Mouse (Mus musculus) heart, embryonic 14.5 days (tissue): ENCODE data around the gene Nfam1. TPM values are rescaled to one million over a fixed set of nuclear protein-coding genes. Genes with fewer than 3 reads are reported as not detected.

Source experiments
- ATAC-seq: fragments of 200-750 bp; cut with Nextera tagmentation; 2 replicates; pipeline ENCODE4 v1.8.0; 2017; ENCODE audit warnings: low read depth, moderate TSS enrichment; ENCODE audit not compliant: insufficient number of reproducible peaks, insufficient read depth, low FRiP score
- H3K27ac ChIP-seq, 2 experiments: fragments of 200-500 bp in 1 of 2; fragments of 300-500 bp in 1 of 2; sonication (generic) in 1 of 2; replicated peaks in 1 of 2; 2 replicates each; pipeline ENCODE4 v1.5.1; 2012 to 2014; ENCODE audit warnings: low read depth in 2 of 2, low read length in 2 of 2, control low read depth in 1 of 2, mild to moderate bottlenecking in 1 of 2, mixed read lengths in 1 of 2; ENCODE audit not compliant: control insufficient read depth in 1 of 2, insufficient read depth in 1 of 2
- H3K27me3 ChIP-seq: fragments of 300-500 bp; sonication (generic); 2 replicates; pipeline ENCODE4 v1.6.1; 2014; ENCODE audit warnings: mild to moderate bottlenecking, low read length, control low read depth; ENCODE audit not compliant: control insufficient read depth, insufficient read depth
- H3K36me3 ChIP-seq: fragments of 300-500 bp; sonication (generic); 2 replicates; pipeline ENCODE4 v1.6.1; 2014; ENCODE audit warnings: mild to moderate bottlenecking, control low read depth, low read length, mixed read lengths; ENCODE audit not compliant: control insufficient read depth, insufficient read depth
- H3K4me1 ChIP-seq, 2 experiments: fragments of 200-500 bp in 1 of 2; fragments of 300-500 bp in 1 of 2; sonication (generic) in 1 of 2; 2 replicates each; pipeline ENCODE4 v1.6.1; 2012 to 2014; ENCODE audit warnings: low read length in 2 of 2, control low read depth in 1 of 2, mixed read lengths in 1 of 2; ENCODE audit not compliant: control insufficient read depth in 2 of 2, insufficient read depth in 2 of 2
- H3K4me2 ChIP-seq: fragments of 300-500 bp; sonication (generic); 2 replicates; pipeline ENCODE4 v1.6.1; 2014; ENCODE audit warnings: mild to moderate bottlenecking, low read length
- H3K4me3 ChIP-seq, 2 experiments: fragments of 200-500 bp in 1 of 2; fragments of 300-500 bp in 1 of 2; sonication (generic) in 1 of 2; 2 replicates each; pipeline ENCODE4 v1.5.1; 2012 to 2014; ENCODE audit warnings: low read length in 2 of 2, mild to moderate bottlenecking in 2 of 2, control low read depth in 1 of 2, low read depth in 1 of 2, moderate library complexity in 1 of 2; ENCODE audit not compliant: control insufficient read depth in 1 of 2, insufficient read depth in 1 of 2
- H3K9ac ChIP-seq: fragments of 300-500 bp; sonication (generic); 2 replicates; pipeline ENCODE4 v1.6.1; 2014; ENCODE audit warnings: mild to moderate bottlenecking, low read length
- H3K9me3 ChIP-seq: fragments of 300-500 bp; sonication (generic); 2 replicates; pipeline ENCODE4 v1.6.1; 2016; ENCODE audit warnings: low read length, control low read depth; ENCODE audit not compliant: control insufficient read depth
- WGBS: fragments of 180-500 bp; shearing (Covaris S2); extraction: QIAGEN DNeasy Blood & Tissue Kit; methylation state at CpG from one replicate; pipeline ENCODE4 v1.1.7; 2014; 5-methylcytosine and 5-hydroxymethylcytosine counted together
- polyA plus RNA-seq: library from polyadenylated mRNA; unstranded; fragments of >200 nt; fragmentation: Nextera tagmentation; extraction: Ambion mirVana; gene quantifications from 2 replicates; pipeline ENCODE4 v1.2.1, GENCODE M21; 2014

Nfam1 gene
- polyA plus RNA-seq, 1 experiment from 2014 or later: 1.9 TPM

DNA sequence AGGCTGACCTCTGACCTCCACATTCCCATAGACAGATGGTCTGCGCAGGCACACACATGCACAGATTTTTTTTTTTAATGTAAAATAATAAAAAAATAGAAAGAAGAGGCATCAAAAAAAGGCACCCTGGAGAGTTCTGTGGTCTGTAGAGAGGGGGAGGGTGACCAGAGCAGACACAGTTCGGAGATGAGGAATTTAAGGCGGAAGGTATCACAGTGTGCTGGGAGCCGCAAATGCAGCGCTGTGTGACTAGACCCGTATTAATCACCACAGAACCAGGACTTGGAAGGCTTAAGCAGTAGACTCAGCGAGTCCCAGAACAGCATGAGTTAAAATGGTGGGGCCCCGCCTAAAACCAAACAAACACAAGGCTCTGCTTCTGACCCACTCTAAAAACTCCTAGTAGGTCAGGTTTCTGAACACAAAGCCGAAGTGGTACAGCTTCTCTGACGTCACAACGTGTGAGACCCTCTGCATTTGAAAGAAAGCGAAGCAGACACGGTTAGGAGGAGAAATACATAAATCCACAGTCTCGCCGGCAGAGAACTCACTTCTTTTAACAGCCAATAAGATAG, 25.7 kb downstream of the Nfam1 start:
- no peak overlapping the region for H3K4me3 ChIP-seq
- 63% methylated on average over 15 of the region's 15 CpGs for WGBS
- no peak overlapping the region for H3K4me2 ChIP-seq
- no peak overlapping the region for H3K27ac ChIP-seq
- H3K9me3 ChIP-seq: no peaks in the 10 kb centered on the region
- ATAC-seq: no peak
- H3K27me3 ChIP-seq: no peaks in the 10 kb centered on the region
- no peak overlapping the region for H3K9ac ChIP-seq
- no peaks in the 10 kb centered on the region for H3K36me3 ChIP-seq
- peaks cover 27 to 29% of the 10 kb centered on the region in 2 experiments for H3K4me1 ChIP-seq

DNA sequence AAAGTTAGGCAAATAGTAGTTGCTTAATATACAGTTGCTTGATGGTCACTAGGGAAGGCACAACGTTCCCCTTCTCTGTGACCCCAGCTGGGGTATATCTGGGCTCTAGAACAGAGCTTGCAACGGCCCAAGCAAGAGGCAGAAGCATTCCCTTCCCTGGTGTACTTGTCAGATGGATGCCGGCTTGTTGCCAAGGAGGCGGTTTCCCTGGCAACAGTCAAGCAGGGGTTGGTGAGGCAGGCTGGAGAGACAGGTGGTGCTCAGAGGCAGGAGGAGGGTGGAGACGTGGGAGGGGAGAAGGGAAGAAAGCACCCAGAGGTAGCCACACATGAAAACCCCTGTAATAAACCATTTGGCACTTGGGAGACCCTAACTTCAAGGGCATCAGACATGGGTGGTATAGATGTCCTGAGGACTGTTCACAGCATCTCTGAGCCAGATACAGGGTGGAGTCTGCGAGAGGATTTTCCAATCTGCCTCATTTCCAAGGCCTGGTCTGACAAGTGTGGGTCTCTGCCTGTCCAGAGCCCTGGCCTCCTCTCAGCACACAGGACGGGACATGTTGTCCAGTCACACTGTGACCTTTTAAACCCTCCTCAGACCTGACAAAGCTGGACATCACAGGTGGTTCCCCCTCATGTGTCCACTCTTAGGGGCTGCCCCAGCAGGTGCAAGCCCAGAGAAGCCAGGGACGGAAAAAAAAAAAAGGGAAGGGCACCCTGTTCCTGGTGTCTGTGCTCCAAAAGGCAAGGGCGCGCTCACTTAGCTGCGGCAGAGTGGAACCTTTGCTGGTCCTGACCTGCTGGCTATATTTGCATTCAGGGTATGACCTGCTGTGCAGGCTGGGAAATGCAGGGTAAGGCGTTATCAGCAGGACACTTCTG, 30.2 kb downstream of the Nfam1 start:
- ATAC-seq: no peak
- 52% methylated on average over 12 of the region's 12 CpGs for WGBS
- Histone ChIP-seq H3K4me2 (no peak overlapping the region), H3K4me3 (no peak overlapping the region), H3K27me3 (peaks cover 5% of the 10 kb centered on the region; the same call in 1 of the 2 replicates), H3K4me1 (peaks cover 4 to 6% of the 10 kb centered on the region in 2 experiments; a peak in 2 of 4 replicates), H3K9ac (no peak overlapping the region), H3K36me3 (no peaks in the 10 kb centered on the region), H3K27ac (no peak overlapping the region), H3K9me3 (no peaks in the 10 kb centered on the region)

DNA sequence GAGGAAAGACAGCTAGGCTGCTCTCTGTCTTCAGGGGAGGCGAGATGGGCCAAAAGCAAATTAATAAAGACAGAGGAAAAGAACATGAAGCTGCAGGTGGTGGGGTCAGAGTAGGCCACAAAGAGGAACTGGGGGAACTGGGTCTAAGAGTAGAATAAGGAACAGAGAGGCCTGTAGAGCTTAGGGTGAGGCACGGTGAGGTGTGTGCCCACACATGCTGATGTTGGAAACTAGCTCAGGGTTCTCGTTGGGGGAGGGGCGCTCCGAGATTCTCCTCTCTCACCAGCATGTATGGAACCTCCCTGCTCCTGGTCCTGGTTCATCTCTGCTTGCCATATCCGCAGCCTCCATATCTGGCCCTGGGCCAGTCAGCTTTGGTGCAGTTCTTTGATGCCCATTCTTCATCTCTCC, 34.3 kb downstream of the Nfam1 start:
- WGBS: 77% methylated on average over 6 of the region's 6 CpGs

DNA sequence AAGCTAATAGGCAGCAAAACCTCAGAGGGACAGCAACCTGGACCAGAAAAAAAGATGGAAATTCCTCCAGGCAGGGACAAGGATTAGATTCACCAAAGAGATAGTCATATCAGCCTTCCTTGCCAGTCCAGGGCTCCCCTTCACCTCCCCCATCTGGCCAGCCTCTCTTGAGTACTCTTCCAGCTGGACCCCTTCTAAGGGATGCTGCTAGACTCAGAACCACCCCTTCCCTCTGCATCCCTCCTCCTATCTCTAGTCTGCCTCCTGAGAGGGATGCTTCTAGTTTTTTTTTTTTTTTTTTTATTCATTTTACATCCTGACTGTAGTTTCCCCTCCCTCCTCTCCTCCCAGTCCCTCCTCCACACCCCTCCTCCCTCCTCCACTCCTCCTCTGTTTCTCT, 36.7 kb downstream of the Nfam1 start:
- Histone ChIP-seq H3K27me3 (peaks cover 2% of the 10 kb centered on the region; the same call in 1 of the 2 replicates), H3K27ac (no peak overlapping the region), H3K9ac (no peak overlapping the region), H3K4me1 (peaks cover 9 to 17% of the 10 kb centered on the region in 2 experiments), H3K4me2 (no peak overlapping the region), H3K9me3 (no peaks in the 10 kb centered on the region), H3K4me3 (no peak overlapping the region), H3K36me3 (no peaks in the 10 kb centered on the region)
- no peak for ATAC-seq

More for the DNA sequence above, 34.3 kb downstream of the Nfam1 start:
- no peak for ATAC-seq
- Histone ChIP-seq H3K36me3 (no peaks in the 10 kb centered on the region), H3K27me3 (peaks cover 5% of the 10 kb centered on the region; the same call in 1 of the 2 replicates), H3K4me2 (no peak overlapping the region), H3K9me3 (no peaks in the 10 kb centered on the region), H3K9ac (no peak overlapping the region), H3K4me3 (no peak overlapping the region), H3K27ac (no peak overlapping the region), H3K4me1 (peaks cover 12 to 17% of the 10 kb centered on the region in 2 experiments)

DNA sequence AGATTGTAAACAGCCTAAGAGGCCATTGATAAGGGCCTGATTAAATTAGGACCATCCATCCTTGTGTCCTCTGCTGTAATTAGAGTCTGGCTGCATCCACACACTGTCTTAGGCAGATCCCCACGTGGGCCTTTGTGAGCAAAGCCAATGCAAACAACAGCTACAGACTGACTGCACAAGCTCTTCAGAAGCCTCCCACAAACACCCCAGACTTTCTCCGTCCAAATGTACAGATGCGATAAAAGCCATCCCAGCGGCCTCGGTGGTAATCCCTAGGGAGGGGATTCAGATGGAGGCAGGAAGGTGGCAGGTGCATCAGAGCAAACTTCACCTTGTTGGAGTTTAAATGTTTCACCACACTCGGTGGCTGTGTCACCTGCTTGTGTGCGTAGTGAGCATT, 37.9 kb downstream of the Nfam1 start:
- Histone ChIP-seq H3K9me3 (no peaks in the 10 kb centered on the region), H3K4me2 (no peak overlapping the region), H3K4me1 (peaks cover 9 to 17% of the 10 kb centered on the region in 2 experiments), H3K36me3 (no peaks in the 10 kb centered on the region), H3K9ac (no peak overlapping the region), H3K27ac (no peak overlapping the region), H3K4me3 (no peak overlapping the region), H3K27me3 (no peaks in the 10 kb centered on the region; the same call in 1 of the 2 replicates)
- 67% methylated on average over 7 of the region's 7 CpGs for WGBS
- ATAC-seq: no peak

DNA sequence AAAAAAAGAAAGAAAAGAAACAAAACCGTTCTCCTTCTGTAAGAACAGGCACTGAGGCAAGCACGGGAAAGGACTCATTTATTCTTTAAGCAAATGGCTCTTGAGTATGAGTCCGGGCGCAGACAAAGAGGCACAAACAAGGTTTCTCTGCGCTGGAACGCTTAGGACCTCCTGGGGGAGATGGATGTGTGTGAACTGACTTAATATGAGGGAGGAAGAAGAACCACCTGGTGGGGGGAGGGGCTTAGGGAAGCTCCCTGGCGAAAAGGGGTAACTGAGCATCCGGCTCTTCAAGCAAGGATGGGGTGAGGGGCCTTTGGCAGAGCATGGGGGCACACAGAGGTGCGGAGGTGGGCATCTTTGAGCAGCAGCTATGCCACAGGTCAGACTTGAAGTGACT, 40.2 kb downstream of the Nfam1 start:
- no peak overlapping the region for H3K4me2 ChIP-seq
- no peaks in the 10 kb centered on the region; the same call in 1 of the 2 replicates for H3K27me3 ChIP-seq
- H3K9me3 ChIP-seq: no peaks in the 10 kb centered on the region
- no peaks in the 10 kb centered on the region for H3K36me3 ChIP-seq
- WGBS: 75% methylated on average over 9 of the region's 9 CpGs
- ATAC-seq: no peak
- no peak overlapping the region for H3K9ac ChIP-seq
- H3K4me1 ChIP-seq: peaks cover 12 to 23% of the 10 kb centered on the region in 2 experiments
- H3K27ac ChIP-seq: no peak overlapping the region
- H3K4me3 ChIP-seq: no peak overlapping the region

DNA sequence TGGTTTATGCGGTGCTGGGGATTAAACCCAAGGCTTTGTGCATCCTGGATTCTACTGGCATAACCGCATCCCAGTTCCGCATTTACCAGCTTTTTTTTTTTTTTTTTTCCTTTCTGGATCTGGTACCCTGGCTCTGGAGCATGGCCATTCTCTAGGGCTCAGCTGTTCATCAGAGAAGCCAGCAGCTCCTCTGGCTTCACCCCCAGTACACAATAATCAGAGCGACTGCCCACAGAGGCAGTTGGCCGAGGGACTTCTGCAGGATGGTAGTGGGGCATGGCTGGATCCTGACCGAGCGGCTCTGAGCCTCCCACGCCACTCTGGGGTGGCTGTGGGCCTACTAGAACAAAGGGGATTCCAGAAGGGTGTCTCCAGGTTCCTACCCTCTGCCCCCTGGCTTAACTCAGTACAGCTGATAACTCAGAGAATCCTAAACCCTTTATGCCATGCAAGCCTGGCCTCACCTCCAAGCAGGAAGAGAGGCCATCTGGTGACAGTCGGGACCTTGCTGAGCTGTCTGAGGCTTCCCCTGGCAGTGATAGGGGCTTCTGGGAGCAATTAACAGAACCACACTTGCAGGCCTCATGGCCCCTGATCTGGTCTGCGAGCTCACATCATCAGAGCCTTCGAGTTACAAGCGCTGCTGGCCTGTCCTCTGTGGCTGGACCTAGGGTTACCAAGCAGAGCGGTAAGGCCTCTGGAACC, 40.9 kb downstream of the Nfam1 start:
- Histone ChIP-seq H3K9ac (no peak overlapping the region), H3K4me3 (no peak overlapping the region), H3K4me2 (no peak overlapping the region), H3K9me3 (no peaks in the 10 kb centered on the region), H3K27ac (no peak overlapping the region), H3K27me3 (no peaks in the 10 kb centered on the region; the same call in 1 of the 2 replicates), H3K4me1 (peaks cover 8 to 19% of the 10 kb centered on the region in 2 experiments), H3K36me3 (no peaks in the 10 kb centered on the region)
- WGBS: 71% methylated on average over 13 of the region's 13 CpGs
- ATAC-seq: no peak
